Mouse (Mus musculus) erythroblast, embryonic 14.5 days (primary cell): ENCODE data around the gene Akp3. TPM values are rescaled to one million over a fixed set of nuclear protein-coding genes. Genes with fewer than 3 reads are reported as not detected.

ENCODE experiments used
- H3K27me3 ChIP-seq: 2 replicates; pipeline ENCODE4 v1.6.1; 2012; ENCODE audit warnings: inconsistent platforms; ENCODE audit not compliant: control insufficient read depth
- H3K36me3 ChIP-seq: 2 replicates; pipeline ENCODE4 v1.6.1; 2012; ENCODE audit warnings: mild to moderate bottlenecking, inconsistent platforms; ENCODE audit not compliant: control insufficient read depth
- H3K4me1 ChIP-seq: 2 replicates; pipeline ENCODE4 v1.6.1; 2012; ENCODE audit warnings: inconsistent platforms; ENCODE audit not compliant: control insufficient read depth
- H3K4me3 ChIP-seq: replicated peaks from 2 replicates; pipeline ENCODE3; 2012; ENCODE audit warnings: moderate library complexity, mild to moderate bottlenecking, inconsistent platforms
- H3K9me3 ChIP-seq: 2 replicates; pipeline ENCODE4 v1.6.1; 2012; ENCODE audit warnings: low read length, inconsistent platforms, mixed read lengths; ENCODE audit not compliant: control insufficient read depth
- GATA1 ChIP-seq: IDR thresholded peaks from 2 replicates; pipeline ENCODE4 v1.6.1; 2012; ENCODE audit warnings: low read length, inconsistent platforms, mixed read lengths
- TAL1 ChIP-seq: IDR thresholded peaks from 3 replicates; pipeline ENCODE4 v1.6.1; 2012; ENCODE audit warnings: low read length, inconsistent platforms, mixed read lengths
- polyA plus RNA-seq: library from polyadenylated mRNA; stranded (reverse); fragments of >175 nt; gene quantifications from 2 replicates; pipeline ENCODE4 v1.2.3, GENCODE M21; 2012

Gene Akp3
- polyA plus RNA-seq, 1 experiment, result not detected

DNA sequence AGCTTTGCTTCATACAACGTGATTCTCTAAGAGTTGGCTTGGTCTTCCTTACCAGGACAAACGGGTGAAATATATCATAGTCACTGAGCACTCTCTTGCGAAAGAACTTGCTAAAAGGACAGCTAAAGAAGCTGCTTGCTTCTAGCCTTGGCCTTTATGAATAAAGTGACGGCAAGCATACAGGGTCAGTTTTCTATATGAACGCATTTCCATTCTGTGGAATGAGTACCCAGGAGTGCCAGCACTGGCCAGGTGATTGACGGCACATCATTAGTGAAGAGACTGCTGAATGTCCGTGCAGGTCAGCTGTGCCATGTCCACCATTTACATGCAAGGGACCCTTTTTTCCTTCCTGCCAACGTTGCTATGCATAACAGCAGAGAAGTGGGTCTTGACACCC, 18.2 kb upstream of the Akp3 start:
- no peaks in the 10 kb centered on the region for H3K27me3 ChIP-seq
- no peaks in the 10 kb centered on the region for H3K36me3 ChIP-seq
- TF ChIP-seq TAL1 (no peak), GATA1 (no peak)
- H3K4me1 ChIP-seq, result no peaks in the 10 kb centered on the region
- no peak overlapping the region for H3K4me3 ChIP-seq
- no peaks in the 10 kb centered on the region for H3K9me3 ChIP-seq

DNA sequence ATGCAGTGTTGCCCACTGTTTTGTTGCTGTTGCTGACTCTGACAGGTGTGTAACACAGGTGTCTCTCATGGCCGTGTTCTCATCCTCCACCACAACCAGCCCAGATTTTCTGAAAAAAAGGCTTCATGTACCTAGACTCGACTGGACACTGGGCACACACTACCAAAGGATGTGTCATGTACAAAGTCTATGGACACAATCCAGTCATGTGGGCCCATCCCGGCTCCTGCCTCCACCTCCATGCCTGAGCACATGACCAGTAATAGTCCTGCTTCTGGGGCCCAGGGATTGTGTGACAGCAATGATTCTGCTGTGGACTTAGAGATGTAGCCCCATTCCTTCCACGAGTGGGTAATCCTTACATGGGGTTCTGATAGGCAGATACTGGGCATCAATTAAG, 16.2 kb upstream of the Akp3 start:
- H3K27me3 ChIP-seq, result no peaks in the 10 kb centered on the region
- TF ChIP-seq GATA1 (no peak), TAL1 (no peak)
- H3K4me3 ChIP-seq, result no peak overlapping the region
- H3K36me3 ChIP-seq, result no peaks in the 10 kb centered on the region
- no peaks in the 10 kb centered on the region for H3K4me1 ChIP-seq
- no peaks in the 10 kb centered on the region for H3K9me3 ChIP-seq

DNA sequence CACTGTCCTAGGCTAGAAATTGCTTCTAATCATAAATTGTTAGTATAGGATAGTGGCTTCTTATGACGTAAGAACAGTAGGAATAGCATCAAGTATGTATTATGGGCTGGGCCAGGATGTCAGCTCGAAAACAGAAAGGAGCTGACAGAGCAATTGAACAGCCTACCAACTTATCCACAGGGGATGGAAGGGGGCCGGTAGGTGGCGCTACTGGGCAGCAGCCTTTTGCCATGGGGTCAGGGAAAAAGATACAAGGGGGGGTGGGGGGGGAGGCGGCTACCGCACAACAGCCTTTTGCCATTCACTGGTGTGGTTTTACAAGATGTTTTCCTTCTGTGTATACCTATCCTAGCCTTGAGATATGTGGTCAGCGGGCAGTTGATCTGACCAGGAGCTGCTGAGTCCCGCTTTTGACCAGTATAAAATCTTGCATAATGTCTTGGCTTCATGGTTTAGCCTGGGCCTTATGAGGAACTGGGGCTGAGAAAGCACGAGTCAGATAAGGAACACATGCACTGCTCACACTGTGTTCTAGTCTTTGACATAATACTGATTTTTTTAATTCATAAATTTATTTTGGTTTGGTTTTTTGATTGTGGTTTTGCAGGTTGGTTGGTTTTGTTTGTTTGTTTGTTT, 12.9 kb upstream of the Akp3 start:
- Histone ChIP-seq H3K4me1 (no peaks in the 10 kb centered on the region), H3K36me3 (no peaks in the 10 kb centered on the region), H3K9me3 (no peaks in the 10 kb centered on the region), H3K4me3 (no peak overlapping the region), H3K27me3 (no peaks in the 10 kb centered on the region)
- TF ChIP-seq GATA1, result no peak
- TF ChIP-seq TAL1, result no peak

DNA sequence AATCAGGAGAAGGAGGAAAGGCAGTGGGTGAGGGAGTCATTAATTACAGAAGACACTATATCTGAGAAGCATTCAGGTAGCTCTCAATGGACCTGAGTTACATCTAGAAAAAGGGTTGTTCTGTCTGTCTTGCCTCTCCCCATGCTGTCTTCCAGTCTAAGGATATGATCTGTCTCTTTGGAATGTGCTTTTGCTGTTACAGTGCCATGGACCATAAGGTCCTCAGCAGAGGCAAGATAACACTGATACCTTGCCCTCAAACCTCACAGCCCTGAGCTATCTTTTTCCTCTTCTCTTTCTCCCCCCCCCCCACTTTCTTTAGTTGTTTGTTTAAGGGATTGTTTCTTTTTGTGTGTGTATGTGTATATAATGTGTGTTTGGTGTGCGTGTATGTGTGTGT, 10.0 kb upstream of the Akp3 start:
- Histone ChIP-seq H3K27me3 (no peaks in the 10 kb centered on the region), H3K36me3 (no peaks in the 10 kb centered on the region), H3K9me3 (no peaks in the 10 kb centered on the region), H3K4me1 (no peaks in the 10 kb centered on the region), H3K4me3 (no peak overlapping the region)
- TF ChIP-seq TAL1 (no peak), GATA1 (no peak)

DNA sequence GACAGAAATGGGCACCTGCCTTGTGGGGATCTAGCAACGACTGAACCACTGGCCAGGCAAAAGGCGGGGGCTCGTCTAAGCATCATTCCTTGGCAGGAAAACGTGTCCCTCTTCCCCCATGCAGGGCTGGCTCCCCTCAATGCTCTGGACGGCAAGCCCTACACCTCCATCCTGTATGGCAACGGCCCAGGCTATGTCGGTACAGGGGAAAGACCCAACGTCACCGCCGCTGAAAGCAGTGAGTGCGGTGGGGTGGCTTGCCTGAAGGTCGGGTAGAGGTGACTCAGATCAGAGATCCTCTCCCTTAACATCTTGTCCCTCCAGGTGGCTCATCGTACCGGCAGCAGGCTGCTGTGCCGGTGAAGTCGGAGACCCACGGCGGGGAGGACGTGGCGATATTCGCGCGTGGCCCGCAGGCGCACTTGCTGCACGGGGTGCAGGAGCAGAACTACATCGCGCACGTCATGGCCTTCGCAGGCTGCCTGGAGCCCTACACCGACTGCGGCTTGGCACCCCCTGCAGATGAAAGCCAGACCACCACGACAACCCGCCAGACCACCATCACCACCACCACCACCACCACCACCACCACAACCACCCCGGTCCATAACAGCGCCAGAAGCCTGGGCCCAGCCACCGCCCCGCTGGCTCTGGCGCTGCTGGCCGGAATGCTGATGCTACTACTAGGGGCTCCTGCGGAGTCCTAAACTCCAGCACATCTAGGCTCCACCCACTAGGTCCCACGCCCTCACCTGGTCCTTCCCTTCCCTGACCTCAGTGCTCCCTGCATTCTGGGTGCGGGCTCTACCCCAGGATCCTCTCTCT, 2.6 kb downstream of the Akp3 start:
- H3K4me3 ChIP-seq, result no peak overlapping the region
- H3K27me3 ChIP-seq, result peaks cover 28% of the 10 kb centered on the region
- H3K9me3 ChIP-seq, result no peaks in the 10 kb centered on the region

DNA sequence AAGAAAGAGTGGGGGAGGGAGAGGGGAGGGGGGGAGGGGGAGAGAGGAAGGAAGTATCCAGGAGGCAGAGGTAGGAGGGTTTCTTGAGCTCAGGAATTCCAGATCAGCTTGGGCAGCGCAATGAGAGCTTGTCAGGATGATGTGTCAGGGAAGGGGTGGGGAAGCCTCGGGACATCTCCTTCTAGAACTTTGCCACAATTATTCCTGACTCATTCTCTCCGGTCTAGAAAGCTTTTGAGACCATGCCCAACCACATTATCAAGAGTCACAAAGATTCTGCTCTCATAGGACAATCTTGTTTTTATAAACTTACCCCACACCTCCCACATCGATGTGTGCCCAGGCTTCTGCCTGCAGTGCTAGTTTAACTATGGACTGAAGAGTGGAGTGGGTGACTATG, 7.0 kb downstream of the Akp3 start:
- no peaks in the 10 kb centered on the region for H3K36me3 ChIP-seq
- no peak overlapping the region for H3K4me3 ChIP-seq
- H3K4me1 ChIP-seq, result no peaks in the 10 kb centered on the region
- peaks cover 22% of the 10 kb centered on the region for H3K27me3 ChIP-seq
- no peaks in the 10 kb centered on the region for H3K9me3 ChIP-seq
- TF ChIP-seq GATA1, result no peak
- TF ChIP-seq TAL1, result no peak

More for the DNA sequence above, 2.6 kb downstream of the Akp3 start:
- TF ChIP-seq GATA1 (no peak), TAL1 (no peak)
- Histone ChIP-seq H3K36me3 (no peaks in the 10 kb centered on the region), H3K4me1 (no peaks in the 10 kb centered on the region)

DNA sequence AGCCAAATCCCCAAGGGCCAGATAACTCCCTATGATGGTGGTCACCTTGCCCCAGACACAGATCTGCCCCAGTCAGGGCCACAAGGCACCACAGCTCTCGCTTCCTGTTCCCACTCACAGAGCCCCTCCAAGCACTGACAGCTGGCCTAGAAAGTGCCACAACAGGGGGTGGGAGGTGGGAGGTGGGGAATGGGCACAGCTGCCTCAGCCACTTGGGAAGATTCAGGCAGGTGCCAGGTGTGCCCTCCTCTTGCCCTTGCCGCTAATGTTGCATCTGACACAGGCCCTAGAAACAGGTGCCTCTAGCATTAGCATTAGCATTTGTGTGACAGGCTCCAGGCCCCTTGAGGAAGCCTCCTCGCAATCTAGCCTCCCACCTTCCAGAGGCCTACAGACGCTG, 16.8 kb downstream of the Akp3 start:
- no peak overlapping the region for H3K4me3 ChIP-seq
- H3K27me3 ChIP-seq, result no peaks in the 10 kb centered on the region
- H3K4me1 ChIP-seq, result no peaks in the 10 kb centered on the region
- no peaks in the 10 kb centered on the region for H3K36me3 ChIP-seq
- H3K9me3 ChIP-seq, result 0 out of 2 replicates have a peak, but pooled peaks cover 3% of the 10 kb centered on the region
- TF ChIP-seq TAL1 (no peak), GATA1 (no peak)

DNA sequence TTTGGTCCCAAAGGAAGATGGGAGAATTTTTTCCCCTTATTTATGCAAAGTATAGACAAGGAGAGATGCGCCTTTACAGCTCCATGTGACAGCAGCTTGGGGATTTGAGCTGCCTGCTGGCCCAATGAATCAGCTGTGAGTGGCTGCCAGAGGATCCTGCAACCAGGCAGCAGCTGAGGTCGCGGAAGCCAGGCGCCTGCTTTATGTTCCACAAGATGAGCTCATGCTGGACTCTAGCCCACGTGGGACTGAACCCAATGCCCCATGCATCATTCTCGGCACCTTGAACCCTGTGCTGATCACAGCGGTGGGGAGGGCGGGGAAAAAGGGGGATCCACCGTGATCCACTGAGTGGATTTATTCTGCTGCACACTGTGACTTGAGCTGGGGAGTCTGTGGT, 17.7 kb downstream of the Akp3 start:
- Histone ChIP-seq H3K36me3 (no peaks in the 10 kb centered on the region), H3K9me3 (0 out of 2 replicates have a peak, but pooled peaks cover 3% of the 10 kb centered on the region), H3K4me1 (no peaks in the 10 kb centered on the region), H3K4me3 (no peak overlapping the region), H3K27me3 (no peaks in the 10 kb centered on the region)
- no peak for TF ChIP-seq TAL1
- TF ChIP-seq GATA1, result no peak

DNA sequence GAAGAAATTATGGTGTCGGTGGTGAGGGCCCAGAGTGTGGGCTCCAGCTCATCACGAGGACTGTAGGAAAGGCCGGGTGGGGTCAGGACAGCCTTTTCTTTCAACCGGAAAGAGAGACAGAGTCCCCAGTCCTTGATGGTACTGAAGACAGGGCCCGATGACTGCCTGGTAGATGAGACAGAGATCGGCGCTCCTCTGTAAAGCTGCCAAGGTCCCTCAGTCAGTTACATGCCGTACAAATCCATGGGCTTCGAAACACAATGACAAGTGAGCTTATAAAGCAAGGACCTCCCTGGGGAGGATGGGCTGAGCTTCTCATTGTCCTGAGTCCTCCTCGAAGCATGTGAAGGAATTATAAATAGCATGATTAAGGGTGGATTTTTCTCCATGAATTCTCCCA, 18.4 kb downstream of the Akp3 start:
- TF ChIP-seq TAL1 (no peak), GATA1 (no peak)
- H3K4me1 ChIP-seq, result no peaks in the 10 kb centered on the region
- H3K9me3 ChIP-seq, result 0 out of 2 replicates have a peak, but pooled peaks cover 3% of the 10 kb centered on the region

More for the DNA sequence above, 18.4 kb downstream of the Akp3 start:
- Histone ChIP-seq H3K4me3 (no peak overlapping the region), H3K36me3 (no peaks in the 10 kb centered on the region), H3K27me3 (no peaks in the 10 kb centered on the region)
